Mouse (Mus musculus): ENCODE measurements at regions not wholly inside any gene's neighbourhood (a gene's known extent, or its start where the extent isn't known, plus 50 kb on each side); places are given as distances from the start of the nearest gene placed in this dataset.
A peak's percentile ranks its signal among the peaks of the same experiment; 100 is the strongest.
"Not testable (repeated sequence)": the region's sequence is repeated elsewhere in the genome, so short reads cannot be mapped to it uniquely, and the experiment has no call there.

DNA sequence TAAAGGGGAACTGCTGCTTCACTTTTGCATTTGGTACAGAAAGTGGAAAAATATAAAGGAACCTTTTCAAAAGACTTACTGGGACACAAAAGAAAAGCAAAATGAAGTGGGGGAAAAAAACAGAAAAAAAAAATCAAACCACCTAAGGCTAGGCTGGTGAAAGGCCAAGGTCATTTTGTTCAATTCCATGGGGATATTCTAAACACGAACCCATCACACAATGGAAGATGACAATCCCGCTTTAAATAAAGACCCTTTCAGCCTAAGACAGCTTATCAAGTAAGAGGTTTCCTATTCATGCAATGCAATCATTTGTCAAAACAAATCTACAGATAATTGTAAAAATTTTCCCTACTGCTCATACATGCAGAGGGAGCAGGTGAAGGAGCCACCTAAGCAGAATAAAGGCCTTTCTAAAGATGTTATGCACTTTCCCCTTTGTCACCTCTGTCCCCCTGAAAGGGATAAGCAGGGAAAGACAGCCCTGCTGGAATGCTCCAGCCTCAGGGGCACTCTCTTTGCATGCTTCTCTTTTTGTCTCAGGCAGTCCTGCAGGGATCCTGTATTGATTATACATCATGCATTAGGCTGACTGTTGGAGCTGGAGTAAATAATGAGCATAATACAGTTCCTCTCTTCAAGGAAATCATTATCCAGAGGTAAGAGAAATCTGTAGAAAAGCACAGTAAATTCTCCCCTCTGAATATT, 367.8 kb downstream of the 1190002N15Rik start:
- no peak for DNase-seq (ENCODE audit: low spot score in 2 of 2)
- intact Hi-C loops (cut with DNase I), result no loop called here

DNA sequence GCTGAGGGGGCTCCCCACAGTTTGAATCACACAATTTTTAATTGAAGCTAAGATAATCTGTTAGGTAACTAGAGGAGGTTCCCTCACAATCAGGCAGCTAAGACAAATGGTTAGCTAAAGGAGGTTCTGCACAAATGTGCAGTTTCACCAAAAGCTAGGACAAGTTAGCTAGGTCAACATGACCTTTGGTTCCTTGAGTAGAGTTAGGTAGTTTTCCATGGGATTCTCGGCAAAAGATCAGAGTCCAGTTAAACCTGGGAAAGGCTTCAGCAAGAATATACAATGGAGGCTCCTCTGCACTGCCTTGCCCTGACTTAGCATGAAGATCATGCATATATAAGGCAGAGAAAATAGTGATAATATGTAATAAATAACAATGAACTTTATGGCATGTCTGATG, 374.2 kb downstream of the 1190002N15Rik start:
- DNase-seq (ENCODE audit: low spot score in 2 of 2), result no peak
- intact Hi-C loops (cut with DNase I), result no loop called here

DNA sequence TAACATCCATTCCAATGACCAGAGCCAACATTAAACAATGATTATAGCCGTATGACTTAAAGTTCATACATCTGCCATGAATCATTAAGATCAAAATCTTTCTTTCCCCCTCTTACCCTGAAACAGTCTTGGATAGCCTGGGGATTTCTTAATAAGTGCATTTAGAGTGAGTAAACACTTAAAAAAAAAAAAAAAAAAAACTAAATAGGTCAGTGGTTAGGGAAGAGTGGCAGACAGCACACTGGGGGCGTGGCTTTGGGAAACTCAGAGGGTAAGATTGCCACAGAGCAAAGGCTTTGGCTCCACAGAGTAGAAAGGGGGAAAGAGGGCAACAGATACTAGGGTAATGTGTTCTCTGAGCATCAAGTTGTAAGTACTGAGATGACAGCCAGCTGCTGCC, 382.3 kb downstream of the 1190002N15Rik start:
- DNase-seq (ENCODE audit: low spot score in 2 of 2), result no peak
- intact Hi-C loops (cut with DNase I), result no loop called here

DNA sequence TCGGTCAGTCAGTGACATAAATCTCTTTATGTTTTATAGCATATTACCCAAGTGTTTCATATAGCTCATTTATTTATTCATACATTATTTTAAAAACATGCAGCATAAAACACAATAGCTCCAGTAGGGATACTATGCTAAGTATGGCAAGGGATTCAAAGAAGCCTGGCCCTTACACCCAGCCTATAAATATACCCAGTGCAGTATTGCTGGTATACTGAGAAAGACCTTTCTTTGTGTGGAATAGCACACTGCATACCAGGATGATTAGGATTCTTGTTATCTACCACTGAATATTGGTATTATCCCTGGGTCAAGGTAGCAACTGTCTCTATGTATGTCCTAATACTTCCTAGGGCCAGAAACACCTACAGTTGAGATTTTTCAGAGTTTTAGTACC, 389.4 kb downstream of the 1190002N15Rik start:
- intact Hi-C loops (cut with DNase I), result no loop called here
- DNase-seq (ENCODE audit: low spot score in 2 of 2), result no peak

DNA sequence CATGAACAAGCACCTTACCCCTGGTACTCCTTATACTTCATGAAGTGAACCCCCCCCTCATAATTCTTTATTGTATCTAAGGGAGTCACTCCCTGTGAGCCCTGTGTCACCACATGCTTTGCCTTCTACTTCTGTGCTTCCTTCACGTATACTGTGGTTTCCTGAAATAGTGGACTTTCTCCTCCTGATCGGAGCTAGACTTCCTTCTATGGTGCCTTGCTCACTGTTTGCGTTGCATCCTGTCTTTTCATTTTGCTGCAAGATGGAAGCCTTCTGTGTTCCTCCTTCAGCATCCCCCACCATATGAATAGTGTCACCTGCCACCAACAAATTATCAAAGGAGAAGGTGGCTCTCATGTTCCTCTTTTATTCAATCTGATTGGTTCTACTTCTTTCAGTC, 391.1 kb downstream of the 1190002N15Rik start:
- intact Hi-C loops (cut with DNase I), result no loop called here
- no peak for DNase-seq (ENCODE audit: low spot score in 2 of 2)

DNA sequence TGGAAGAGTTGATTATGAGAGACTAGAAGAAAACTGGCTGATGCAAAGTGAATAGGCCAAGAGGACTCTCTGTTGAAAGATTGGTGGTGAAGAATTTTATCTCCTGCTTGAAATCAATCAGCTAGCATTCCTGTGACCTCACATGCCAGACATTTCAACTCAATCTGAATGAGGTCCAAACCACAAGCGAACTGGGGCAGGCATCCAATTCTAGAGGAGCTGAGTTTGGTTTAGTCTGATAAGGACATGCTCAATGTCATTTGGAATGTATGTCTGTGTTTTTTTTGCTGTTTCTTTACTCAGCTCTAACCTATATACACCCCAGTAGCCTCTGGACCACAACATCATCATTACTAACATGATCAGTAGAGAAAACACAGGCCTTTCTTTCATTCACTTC, 401.4 kb downstream of the 1190002N15Rik start:
- intact Hi-C loops (cut with DNase I), result no loop called here
- no peak for DNase-seq (ENCODE audit: low spot score in 2 of 2)

DNA sequence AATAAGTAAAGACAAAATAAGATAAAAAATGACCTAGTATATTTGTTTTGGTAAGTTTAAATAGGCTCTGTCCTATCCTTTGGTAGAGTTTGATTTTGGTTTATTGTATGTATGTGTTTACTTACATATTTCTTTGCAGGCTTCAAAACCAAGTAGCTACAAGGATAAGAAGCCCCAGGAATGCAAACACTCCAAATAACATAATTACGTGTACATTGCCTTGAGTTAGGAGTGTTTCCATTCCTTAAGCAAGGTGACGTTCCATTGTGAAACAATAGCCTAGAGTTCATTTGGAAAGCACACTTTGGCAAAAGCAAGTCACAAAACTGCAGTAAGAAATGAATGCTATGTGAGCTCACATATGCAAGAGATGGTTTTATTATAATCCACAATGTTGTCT, 404.2 kb downstream of the 1190002N15Rik start:
- DNase-seq (ENCODE audit: low spot score in 2 of 2), result no peak
- intact Hi-C loops (cut with DNase I), result no loop called here

DNA sequence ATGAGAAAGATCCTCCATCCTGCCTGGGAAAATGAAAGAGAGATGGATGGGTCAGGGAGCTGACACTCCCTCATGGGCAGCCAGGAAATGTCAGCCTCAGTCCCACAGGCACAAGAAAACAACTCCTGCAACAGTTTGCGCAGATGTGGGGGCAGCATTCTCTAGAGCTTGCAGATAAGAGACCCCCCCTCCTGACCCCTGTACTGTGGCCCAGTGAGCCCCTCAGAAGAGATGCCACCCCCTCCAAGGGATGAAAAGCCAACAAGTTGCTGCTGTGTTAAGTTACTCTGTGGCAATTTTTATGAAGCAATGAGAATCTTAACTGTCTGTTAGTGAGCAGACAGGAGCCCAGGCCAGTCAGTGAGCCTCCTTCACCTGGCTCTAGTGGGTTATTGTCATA, 406.5 kb downstream of the 1190002N15Rik start:
- no peak for DNase-seq (ENCODE audit: low spot score in 2 of 2)
- intact Hi-C loops (cut with DNase I), result no loop called here

DNA sequence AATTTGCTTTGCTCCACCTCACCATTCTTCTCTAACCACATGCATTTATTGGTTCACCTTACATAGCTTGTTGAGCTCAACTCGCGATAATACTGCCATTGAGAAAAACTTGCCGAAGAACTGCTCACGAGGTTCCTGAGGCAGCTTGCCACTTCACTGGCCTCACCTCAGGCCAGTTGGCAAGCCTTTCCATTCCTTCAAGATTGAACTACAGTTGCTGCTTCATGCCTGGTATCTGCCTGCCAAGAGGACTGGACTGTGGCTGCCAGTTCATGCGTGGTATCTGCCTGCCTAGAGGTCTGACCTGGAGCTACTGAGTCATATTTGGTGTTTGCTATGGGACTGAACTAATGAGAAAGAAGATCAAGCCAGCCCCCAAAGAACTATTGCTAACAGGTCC, 420.9 kb downstream of the 1190002N15Rik start:
- no peak for DNase-seq (ENCODE audit: low spot score in 2 of 2)

DNA sequence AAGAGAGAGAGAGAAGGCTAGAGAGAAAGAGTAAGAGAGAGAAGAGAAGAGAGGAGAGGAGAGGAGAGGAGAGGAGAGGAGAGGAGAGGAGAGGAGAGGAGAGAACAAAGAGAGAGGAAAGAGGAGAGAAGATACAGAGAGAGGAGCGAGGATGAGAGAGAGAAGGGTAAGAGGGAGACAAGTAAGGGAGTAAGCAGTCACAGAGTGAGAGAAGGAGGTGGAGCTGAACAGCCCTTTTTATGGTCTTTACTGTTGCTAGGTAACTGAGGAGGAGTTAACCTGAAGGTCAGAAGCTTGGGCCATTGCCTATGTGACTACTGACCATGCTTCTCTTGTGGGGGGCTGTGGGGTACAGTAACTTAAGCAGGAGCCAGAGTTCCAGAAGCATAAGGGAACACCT, 430.2 kb downstream of the 1190002N15Rik start:
- DNase-seq (ENCODE audit: low spot score in 2 of 2); intact Hi-C loops (cut with DNase I): not testable (repeated sequence)

More for the DNA sequence above, 420.9 kb downstream of the 1190002N15Rik start:
- intact Hi-C loops (cut with DNase I), result no loop called here

DNA sequence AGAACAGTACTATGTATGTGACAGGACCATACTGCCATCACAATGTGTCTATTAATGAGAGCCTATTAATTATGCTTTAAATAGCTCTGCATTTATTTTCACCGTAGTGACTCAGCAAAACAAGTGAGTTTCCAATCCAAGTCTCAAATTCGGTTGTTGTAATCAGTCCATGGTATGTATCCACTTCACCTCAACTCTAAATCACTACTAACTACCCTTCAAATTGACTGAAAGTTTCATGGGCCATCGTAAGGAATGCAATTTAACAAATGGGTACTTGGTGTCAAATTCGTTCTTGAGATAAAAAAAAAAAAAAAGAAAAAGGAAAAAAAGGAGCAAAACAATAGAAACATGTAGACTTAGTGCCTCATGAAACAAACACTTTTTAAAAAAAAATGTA, 433.2 kb downstream of the 1190002N15Rik start:
- DNase-seq (ENCODE audit: low spot score in 2 of 2), result no peak
- intact Hi-C loops (cut with DNase I), result no loop called here

DNA sequence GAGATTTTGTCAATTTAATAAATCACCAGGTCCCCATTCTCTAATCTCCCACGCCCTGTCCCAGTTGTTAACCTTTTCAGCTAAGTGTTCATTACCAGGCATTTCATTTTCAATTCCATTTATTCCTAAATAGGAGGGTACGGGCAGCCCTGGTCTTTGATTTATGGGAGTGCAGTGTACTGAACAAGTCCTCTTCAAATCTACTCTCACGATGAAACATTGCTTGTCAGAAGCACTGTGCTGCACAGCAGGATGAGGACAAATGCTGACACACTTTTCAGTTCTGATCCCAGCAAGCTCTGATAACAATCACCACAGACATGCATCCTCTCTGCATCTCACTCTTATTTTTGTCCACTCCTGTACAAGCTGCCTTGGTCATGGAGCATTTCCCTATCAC, 435.9 kb downstream of the 1190002N15Rik start:
- DNase-seq (ENCODE audit: low spot score in 2 of 2), result no peak
- intact Hi-C loops (cut with DNase I), result no loop called here

DNA sequence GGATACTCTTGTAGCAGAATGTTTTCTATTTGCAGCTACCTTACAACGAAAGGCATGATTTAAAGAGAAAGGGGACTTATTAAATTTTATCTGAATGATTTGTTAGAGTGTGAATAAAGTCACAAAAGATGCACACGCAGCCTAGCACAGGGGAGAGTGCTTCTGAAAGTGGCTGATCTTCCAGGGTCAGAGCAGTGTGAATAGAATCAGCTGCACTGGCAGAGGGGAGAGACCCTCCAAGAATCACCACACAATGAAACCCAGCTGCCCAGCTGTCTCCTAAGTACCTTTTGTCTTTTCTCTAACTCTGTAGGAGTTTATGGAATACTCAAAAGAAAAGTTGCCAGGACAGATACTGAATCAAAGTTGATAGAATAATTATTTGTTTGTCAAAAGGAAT, 443.1 kb downstream of the 1190002N15Rik start:
- intact Hi-C loops (cut with DNase I), result no loop called here
- DNase-seq (ENCODE audit: low spot score in 2 of 2), result no peak

DNA sequence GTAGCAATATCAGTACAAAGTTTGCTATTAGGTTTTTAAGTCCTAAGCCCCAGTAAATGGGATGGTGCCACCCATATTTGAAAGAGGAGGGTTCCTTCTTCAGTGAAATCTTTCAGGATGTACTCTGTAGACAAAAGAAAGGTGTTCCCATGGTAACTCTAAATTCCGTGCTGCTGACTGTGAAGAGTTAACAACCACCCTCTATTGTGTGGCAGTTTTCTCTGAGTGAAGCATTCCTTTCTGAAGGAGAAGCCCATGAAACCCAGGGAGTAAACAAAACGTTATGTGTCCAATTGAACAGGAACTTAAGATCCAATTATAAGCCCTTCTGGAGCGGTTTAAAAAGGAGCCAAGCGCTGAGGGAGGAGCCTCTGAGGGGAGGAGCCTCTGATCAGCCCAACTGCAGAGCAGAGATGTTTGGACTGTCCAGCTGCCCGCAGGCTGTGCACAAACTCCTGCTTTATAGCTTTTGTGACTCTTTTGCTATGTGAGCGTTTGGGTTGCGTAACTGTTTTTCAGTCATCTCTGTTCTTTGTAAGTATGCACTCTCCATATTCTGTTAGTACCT, 446.1 kb downstream of the 1190002N15Rik start:
- intact Hi-C loops (cut with DNase I), result no loop called here
- DNase-seq (ENCODE audit: low spot score in 2 of 2), result no peak

DNA sequence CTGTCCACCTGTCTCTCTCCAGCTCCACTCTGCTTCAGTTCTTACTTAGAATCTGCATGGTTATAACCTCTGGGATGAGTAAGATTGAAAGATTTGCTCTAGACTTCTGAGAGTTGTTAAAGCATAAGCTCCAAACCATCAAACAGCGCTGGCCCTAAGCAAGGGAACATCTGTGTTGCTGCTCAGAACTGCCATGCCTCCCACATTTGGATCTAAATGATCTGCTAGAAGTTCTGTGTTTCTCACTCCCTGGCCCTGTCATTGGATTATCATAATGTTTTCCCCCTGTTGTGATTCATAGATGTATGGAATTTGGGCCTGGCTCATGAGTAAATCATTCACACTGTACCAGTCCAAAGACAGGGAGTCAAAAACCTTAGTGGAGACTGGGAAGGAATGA, 448.1 kb downstream of the 1190002N15Rik start:
- peak in 1 of 2 experiments; percentile 58 for DNase-seq (ENCODE audit: low spot score in 2 of 2)
- intact Hi-C loops (cut with DNase I), result no loop called here

DNA sequence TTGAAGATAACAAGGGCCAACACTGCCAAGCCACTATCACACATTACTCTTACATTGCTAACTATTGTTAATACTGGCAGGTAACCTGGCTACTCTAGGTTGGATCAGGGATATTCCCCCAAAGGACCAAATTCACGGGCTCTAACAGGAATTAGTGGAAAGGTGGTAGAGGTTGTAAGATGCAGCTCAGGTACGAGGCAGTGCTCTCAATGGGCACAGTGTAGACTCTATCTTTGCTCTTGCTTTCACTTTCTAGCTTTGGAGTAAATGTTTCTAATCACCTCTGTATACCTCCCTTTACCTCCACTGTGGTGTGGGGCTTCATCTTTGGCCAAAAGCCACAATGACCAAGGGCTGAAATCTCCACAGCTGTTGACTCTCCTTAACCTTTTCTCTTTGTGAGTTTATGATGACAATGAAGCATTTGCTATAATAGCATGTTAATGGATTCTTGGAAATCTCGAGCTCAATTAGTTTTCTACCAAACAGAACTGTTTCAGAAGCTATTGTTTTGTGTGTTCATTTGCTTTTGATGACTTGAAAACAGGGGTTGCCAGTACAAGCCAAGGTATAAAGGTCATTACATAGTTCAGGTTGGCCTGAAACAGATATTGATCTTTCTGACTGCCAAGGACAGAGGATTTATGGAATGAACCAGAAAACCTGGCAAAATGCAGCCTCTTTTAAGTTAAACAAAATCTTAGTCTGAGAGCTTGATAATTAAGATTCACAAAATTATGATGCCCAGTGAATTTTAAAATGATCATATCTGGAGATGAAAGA, 454.1 kb downstream of the 1190002N15Rik start:
- intact Hi-C loops (cut with DNase I), result no loop called here
- DNase-seq (ENCODE audit: low spot score in 2 of 2), result no peak

DNA sequence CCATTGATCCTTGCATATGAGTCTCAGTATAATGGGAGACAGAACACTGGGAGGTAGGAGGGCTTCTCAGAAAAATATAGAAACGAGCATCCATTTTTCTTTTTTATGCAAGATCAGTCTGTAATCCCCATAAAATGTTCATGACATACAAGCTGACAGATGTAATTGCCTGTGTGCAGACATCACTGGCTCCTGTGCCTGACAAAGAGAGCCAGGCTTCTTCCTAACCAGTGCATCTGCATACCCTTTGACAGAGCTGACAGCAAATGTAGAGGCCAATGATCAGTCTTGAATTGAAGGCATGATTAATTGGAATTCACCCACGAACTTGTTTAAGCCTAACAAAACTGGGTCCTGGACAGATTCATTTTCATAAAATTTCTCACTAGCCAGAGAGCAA, 463.0 kb downstream of the 1190002N15Rik start:
- DNase-seq (ENCODE audit: low spot score in 2 of 2), result no peak

DNA sequence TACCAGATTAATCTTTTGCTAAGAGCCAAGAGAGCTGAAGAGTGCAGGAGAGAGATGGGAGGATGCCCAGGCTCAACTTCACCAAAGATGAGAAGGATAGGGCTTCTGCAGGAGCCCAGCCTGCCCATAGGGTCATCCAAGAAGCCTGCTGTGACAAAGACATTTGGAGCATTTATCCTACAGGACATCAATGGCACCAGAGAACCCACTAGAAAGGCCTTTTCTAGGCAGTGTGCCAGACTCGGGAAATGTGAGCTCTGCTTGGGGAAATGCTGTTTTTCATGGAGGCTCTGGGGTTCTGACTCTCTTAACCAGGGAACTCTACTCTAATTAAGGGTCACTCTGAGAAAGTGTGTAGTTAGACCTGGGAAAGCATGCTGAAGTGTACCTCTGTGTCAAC, 470.8 kb downstream of the 1190002N15Rik start:
- DNase-seq (ENCODE audit: low spot score in 2 of 2), result no peak
- intact Hi-C loops (cut with DNase I), result no loop called here

More for the DNA sequence above, 463.0 kb downstream of the 1190002N15Rik start:
- intact Hi-C loops (cut with DNase I), result no loop called here

DNA sequence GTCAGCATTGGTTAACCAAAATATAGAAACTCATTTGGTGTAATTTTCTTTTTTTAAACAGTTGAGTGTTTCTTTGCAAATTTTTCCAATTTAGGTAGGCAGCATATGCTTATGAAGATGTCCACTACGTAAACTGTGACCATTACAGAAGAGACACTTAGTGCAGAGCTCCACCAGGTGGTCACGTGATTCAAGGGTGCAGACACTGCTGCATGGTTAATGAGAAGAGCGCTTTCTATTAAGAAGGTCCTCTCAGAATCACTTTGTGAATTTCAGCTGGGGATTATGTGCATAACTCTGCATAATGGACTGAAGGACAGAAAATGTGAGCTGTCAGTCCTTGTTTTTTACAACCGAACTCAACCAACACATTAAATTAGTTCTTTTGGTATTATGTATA, 484.7 kb downstream of the 1190002N15Rik start:
- intact Hi-C loops (cut with DNase I), result no loop called here
- no peak for DNase-seq (ENCODE audit: low spot score in 2 of 2)

DNA sequence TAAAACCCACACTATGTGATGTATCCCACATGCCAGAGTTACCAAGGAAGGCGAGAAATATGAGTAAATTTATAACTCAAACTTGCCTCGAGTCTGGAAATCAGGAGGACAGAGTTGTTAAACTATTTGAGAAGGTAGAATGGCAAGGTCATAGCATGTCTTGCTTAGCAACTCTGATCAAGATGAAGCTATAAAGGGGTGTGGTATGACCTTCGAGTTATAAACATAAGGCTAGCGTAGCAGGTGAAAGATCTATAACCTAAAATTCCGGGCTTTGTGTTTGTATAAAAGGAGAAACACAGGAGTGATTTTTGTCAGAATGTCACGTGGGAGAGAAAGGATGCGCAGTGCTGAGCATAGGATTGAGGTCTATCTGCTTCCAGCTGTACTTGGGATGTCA, 490.0 kb downstream of the 1190002N15Rik start:
- intact Hi-C loops (cut with DNase I), result no loop called here
- DNase-seq (ENCODE audit: low spot score in 2 of 2), result no peak

All from left cerebral cortex, postnatal 25 days (tissue).